Mouse (Mus musculus): ENCODE results near the gene Kcnq1.
A peak's percentile ranks its signal among the peaks of the same experiment; 100 is the strongest.

Kcnq1 gene

DNA sequence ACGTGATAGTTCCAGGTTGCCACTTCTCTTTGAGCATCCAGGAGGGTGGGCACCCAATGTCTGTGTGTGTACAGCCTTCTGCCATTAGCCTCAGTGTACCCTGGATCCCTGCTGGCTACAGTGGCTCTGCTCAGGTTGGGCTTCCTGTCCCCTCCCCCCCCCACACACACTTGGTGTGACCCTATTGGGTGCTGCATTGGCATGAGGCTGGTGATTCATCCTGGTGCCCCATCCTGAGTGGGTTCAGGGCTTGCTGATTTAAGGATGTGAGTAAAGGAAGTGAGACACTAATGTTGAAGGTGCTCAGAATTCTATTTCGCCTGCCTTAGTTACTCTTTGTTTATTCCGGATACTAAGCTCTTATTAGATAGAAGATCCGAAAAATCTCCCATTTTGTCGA is 26.7 kb downstream of the Kcnq1 start:
- no peak for DNase-seq (ENCODE audit: low read depth in 2 of 2, low spot score in 2 of 2)

DNA sequence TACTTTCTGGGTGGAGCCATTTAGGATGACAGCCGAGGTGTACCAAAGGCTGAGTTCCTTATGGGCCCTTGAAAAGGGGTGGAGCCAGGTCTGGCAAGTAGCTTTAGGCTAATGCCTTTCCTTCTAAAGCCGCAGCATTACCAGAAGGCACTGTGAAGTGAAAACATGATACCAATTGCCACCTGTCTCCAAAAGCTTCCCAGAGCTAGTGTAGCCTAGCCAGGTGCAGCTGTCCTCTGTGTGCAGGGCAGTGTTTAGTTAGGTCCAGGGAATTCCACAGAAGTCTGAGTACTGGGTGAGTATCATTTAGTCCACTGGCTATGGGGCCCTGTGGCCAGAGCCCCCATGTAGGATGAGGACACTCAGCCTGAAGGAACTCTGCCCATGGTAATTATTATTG is 30.0 kb downstream of the Kcnq1 start:
- no peak for DNase-seq (ENCODE audit: low read depth in 2 of 2, low spot score in 2 of 2)

DNA sequence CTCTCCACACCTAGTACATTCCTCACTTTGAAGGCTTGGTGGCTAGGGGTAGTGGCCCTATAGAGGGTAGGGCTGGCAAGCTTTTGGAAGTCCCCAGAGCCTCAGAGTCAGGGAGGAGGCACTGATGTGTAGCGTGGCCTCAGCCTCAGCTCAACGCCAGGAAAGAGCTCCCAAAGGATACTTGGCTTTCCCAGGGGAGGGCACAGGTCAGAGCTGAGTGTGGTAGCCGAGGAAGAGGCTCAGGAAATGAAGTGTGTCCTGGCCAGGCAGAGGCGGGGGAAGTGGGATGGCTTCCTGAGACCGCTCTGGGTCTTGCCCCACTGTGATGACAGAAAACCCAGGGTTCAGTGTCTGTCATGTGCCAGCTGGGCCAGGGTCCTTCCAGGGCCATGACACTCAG is 30.4 kb downstream of the Kcnq1 start:
- DNase-seq (ENCODE audit: low read depth in 2 of 2, low spot score in 2 of 2): no peak

DNA sequence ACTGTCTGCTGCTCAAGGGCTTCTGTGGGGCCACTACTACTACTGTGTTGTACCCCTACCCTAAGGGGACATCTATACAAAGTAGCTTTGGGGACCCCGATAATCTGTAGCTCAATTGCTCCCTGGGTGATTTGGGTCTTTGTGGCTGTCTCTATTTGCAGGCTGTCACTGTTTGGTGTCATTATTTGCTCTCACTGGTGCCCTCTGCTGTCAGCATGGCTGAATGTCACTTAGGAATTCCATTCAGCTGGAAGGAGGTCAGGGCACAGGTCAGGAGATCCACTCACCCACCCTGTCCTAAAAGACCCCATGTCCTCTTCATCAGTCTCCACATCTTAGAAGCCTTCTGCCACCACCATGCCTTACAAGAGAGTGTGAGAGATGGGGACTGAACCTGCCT is 32.6 kb downstream of the Kcnq1 start:
- DNase-seq (ENCODE audit: low read depth in 2 of 2, low spot score in 2 of 2): peak in 1 of 2 experiments; percentile 24

DNA sequence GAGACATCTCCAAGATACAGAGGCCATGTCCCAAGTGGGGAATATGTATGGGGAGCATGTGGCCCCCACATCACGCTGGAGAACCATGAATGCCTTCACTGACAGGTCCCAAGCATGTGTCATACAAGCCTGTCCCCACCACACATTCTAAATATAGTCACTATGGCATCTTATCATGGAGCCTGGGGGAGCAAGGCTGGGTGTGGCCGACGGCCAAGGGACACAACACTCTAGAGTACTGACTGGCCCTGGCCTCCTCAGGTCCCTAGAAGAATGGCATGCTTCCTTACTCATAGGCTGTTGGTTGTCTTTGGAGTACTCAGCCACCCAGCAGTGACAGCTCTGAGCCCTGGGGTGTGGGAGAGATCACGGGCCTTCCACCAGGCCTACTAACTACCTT is 33.8 kb downstream of the Kcnq1 start:
- no peak for DNase-seq (ENCODE audit: low read depth in 2 of 2, low spot score in 2 of 2)

DNA sequence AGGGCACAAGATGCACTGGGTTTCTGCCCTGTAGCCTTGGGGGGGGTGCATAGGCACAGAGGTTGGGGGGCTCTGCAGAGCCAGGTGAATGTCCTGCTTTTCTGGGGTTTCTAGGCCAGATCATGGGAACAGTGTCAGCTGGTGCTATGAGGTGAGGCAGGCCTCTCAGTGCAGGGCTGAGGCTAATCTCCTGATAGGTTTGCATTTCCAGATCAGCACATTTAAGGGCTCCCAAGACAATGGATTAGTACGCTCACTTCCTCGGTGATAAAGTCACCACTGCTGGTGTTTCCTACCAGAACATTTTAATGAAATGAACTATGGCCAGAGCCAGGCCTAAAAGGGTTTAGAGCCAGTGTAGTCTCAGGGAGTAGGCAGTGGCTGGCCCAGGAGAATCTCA is 36.5 kb downstream of the Kcnq1 start:
- no peak for DNase-seq (ENCODE audit: low read depth in 2 of 2, low spot score in 2 of 2)

DNA sequence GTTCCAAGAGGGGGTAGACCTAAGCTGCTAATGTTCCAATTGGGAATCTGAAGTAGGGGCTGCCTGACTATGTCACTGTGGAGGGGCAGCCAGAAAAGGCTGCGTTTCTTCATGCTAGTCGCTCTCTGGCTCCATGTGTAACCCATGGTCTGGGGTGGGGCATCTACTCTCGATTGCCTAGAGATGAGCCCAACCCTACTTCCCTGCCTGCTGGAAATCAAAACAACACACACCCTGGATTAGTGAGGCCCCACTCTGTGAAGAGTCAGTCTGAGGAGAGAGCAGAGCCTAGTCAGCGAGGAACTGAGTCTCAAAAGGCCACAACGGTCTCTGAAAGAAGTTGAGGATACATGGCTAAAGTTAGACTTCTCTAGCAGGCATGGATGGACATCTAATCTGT is 40.9 kb downstream of the Kcnq1 start:
- no peak for DNase-seq (ENCODE audit: low read depth in 2 of 2, low spot score in 2 of 2)

DNA sequence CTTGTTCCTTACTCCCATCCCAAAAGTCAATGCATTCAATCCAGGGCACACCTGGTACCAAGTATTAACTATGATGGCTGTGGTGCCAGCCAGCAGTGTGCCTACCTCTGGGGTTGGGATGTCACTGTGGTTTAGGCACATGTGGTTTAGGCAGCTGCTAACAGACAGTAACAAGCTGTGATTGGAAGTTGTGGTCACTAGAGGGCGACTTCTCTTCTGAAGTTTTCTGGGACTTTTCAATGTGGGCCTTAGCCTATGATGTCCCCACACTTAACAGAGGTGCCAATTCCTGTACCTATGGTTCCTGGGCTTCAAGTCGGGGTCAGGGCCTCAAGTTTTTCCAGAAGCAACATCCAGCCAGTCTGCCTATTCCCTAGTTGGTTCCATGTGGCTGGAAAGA is 45.0 kb downstream of the Kcnq1 start:
- DNase-seq (ENCODE audit: low read depth in 2 of 2, low spot score in 2 of 2): peak in 1 of 2 experiments; percentile 32

DNA sequence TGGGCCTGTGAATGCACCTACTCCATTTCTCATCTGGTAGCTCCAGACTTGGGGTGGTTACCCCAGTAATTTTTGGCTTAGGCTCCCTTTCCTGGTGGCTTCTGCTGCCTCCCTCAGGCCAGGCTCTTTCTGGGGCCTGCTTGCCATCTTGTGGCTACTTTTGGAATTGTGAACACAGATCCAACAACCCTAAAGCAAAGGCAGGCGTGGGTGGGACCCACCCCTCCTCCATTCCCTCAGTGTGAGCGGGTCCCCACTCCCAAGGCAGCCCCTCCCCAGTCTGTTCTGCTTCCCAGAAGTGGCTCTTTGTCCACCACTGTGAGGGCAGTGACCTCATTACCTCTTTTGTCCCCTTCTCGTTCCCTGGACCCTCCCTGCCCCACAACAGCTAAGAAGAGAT is 46.2 kb downstream of the Kcnq1 start:
- DNase-seq (ENCODE audit: low read depth in 2 of 2, low spot score in 2 of 2): no peak

DNA sequence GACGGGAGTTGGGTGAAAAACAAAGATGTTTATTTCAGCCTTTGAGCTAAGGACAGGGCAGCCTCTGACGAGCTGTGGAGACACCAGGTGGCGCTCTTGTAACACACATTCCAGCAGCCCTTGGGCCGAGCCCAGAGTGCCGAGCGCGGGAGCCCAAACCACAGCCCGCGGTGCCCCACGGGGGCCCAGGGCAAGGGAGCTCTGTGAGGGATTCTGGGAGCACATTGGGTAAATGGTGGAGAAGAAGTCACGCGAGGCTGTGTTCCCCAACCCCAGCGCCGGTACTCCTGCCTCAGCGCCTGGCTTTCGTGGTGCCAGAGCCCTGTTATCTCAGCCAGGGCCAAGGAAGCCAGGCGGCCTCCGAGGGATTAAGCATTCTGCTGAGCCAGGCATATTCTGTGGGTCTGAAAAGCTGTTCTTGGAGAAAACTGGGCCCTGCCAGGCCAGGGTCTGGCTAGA is 47.8 kb downstream of the Kcnq1 start:
- peak; percentile 44 to 60 for DNase-seq (ENCODE audit: low read depth in 2 of 2, low spot score in 2 of 2)

DNA sequence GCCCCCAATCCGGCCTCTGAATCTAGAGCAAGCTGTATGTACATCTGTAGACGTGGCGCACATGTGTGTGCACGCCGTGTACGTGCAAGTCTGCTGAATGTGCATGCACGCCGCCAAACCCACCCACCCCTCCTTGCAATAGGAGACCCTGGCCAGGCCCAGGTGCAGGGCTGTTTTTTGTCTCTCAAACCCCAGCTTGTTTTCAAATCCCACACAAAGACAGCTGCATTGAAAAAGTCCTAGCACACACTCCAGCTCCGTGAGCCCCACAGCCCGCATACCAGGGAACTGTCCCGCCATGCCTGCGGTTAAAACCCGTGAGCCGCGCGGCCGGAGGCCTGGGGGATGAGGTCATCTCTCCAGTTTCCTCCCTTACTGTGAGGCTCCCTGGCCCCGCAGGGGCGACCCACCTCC is 48.3 kb downstream of the Kcnq1 start:
- DNase-seq (ENCODE audit: low read depth in 2 of 2, low spot score in 2 of 2): no peak

DNA sequence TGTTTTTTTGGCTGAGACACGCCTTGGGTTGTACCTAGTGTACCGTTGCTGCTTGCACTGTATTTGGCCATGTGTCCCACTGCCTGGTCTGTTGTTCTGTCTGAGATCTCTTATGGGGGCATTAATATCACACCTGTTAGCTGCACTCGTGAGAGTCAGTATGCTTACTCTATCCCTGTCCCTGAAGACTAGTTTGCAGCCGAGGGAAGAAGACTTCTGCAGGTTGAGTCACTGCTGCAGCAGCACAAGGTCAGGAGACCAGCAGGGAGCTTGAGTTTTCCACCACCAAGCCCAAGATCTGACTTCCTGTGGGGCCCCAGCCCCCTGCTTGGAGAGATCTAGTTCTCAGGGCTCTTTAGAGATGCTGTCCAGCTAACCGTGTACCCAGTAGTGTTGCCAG is 49.1 kb downstream of the Kcnq1 start:
- no peak for DNase-seq (ENCODE audit: low read depth in 2 of 2, low spot score in 2 of 2)

DNA sequence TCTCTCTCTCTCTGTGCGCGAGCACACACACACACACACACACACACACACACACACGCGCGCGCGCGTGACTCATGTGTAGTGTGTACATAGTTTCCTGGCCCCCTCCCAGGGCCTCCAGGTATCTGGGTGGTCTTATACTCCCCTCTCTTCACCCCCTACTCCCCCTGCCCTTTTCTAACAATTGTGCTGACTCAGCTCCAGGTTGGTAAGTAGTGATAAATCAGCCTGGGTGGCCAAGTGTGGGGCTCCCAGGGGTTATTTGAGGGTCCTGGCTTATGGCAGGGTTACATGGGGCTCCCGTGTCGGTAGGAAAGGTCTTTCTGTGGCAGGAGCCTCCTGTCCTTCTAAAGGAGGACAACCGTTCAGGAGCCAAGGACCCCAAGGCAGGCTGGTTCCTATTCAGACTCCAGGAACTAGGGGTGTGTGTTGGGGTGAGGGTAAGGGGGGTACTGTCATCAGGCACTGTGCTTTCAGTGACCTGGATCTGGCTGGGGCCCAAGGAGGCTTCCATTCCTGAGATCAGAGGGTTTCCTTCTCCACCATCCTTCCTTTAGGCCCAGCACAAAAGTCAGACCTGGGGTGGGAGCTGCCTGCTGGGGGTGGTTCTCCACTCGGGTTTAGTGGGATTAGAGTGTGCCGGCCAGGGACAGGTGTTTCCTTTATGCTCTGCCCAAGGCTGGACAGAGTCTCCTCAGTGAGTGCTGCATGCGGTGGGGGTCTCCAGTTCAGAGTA is 52.7 kb downstream of the Kcnq1 start:
- no peak for DNase-seq (ENCODE audit: low read depth in 2 of 2, low spot score in 2 of 2)

DNA sequence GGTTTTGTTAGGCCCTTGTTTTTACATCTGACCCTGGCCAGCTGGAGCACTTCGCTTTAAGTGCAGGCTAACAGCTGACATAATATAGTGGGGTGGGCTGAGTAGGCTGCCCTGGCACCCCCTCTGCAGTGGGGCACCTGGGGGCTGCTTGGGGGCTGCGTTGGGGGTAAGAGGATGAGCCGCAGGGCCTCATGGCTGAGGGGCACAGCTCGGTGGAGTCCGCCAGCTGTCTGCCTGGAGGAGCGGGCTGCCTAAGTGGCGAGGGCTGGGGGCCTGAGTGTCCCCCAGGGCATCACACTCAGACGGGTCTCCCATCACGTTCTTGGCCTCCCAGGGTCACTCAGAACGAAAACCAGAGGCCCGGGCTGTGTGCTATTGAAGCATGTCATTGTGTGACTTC is 53.3 kb downstream of the Kcnq1 start:
- no peak for DNase-seq (ENCODE audit: low read depth in 2 of 2, low spot score in 2 of 2)

DNA sequence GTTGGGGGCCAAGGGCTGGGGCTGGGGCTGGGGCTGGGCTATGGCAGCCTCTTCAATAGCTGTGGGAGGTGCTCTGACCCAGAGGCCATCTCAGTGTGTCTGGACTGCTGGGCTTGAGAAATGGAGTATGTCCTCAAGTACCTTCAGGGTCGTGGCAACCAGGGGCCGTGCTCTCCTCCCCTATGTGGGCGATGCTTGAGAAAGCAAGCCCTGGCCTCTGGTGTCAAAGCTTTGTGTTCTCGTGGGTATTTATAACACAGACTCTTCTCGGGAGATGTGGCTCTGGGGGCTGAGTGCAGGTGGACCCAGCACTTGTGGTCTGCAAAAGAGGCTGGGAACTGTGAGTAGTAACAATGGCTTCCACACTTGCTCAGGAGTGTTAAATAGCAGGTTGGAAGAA is 53.9 kb downstream of the Kcnq1 start:
- DNase-seq (ENCODE audit: low read depth in 2 of 2, low spot score in 2 of 2): no peak

DNA sequence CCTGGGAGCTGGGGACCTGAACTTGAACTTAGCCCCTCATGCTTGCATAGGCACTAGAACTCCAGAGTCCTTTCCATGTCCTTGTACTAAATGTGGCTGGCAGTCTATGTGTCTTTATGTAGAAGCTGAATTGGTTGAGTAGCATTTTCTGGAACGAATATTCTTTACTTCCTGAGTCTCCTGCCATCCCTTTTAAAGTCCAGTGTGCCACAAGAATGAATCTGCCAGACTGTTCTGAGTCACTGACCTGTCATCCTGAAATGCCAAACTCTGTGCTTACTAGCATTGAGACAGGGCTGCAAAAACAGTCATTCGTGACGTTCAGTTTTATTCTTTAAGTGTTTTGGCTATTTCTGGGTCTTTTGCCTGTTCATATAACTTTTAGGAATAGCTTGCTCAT is 55.9 kb downstream of the Kcnq1 start:
- no peak for DNase-seq (ENCODE audit: low read depth in 2 of 2, low spot score in 2 of 2)

DNA sequence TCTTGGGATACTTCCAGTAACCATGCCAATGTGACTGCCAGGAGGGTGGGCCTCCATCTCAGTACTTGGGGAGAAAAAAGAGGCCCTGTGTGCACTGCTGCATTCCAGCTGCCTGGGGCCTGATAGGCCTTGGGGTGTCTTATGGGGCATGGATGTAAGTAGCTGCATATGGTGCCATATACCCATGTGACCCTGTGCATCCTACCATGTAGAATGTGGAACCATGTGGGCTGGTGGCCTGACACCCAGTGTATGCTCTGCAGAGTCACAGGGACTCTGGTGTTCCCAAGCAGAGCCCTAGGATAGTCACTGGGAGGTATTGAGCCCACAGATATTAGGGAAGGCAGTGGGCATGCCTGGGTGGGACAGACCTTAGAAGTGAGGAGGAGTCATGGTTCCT is 57.9 kb downstream of the Kcnq1 start:
- DNase-seq (ENCODE audit: low read depth in 2 of 2, low spot score in 2 of 2): no peak

DNA sequence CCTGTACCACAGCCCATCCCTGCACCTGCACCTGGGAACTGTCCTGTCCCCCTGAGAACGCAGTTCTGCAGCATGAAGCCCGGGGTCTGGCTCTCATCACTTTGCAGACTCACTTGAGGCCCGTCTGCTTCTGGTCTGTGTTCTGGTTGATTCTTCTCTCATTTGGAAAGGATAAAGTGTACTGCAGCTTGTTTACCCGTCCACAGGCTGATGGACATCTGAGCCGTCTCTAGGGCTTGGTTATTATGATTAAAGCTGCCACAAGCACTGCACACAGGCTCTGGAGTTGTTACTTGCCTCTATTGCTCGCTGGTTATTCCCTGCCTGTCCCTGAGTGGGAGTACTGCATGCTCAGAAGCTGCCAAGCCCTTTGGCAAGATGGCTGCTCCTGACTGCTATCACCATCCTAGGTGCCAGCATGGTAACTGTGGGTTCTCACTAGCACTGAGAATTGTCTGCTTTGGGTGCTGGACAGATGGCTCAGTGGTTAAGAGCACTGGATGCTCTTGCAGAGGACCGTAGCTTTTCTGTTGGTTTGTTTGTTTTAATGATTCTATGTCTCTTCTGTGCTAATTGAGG is 59.6 kb downstream of the Kcnq1 start:
- no peak for DNase-seq (ENCODE audit: low read depth in 2 of 2, low spot score in 2 of 2)

DNA sequence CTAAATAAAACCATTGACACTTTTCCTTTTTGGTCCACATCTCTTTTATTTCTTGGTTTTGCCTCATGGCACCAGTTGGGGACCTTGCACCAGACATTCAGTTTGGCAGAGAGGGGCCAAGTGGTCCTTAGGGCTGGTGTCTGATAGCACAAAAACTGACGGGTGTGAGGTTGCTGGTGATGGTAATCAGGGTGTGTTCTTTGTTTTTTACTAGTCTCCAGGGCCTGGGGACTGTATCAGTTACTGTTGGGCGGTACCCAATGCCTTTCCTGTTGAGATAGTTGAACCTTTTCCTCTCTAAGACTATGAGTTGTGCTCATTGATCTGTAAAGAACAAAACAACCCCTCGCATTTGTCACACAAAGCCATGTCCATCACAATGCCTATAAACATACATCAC is 61.1 kb downstream of the Kcnq1 start:
- DNase-seq (ENCODE audit: low read depth in 2 of 2, low spot score in 2 of 2): no peak

DNA sequence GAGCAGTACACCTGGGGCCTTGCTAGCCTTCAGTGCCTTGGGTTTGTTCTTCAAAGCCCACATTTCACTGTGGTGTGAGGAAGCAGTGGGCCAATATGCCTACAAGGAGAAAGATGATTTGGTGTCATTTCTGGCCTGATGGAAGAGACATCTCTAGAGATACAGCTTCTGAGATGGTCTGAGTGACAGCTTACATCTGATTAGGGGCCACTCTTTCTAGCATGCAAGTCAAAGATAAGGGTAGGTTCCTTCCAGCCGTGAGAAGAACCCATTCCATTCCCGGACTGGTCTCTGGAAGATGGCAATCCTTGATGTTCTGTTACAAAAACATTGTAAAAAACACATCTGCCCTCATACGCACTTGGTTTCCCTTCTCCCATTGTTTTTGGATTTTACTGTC is 63.2 kb downstream of the Kcnq1 start:
- DNase-seq (ENCODE audit: low read depth in 2 of 2, low spot score in 2 of 2): no peak

DNA sequence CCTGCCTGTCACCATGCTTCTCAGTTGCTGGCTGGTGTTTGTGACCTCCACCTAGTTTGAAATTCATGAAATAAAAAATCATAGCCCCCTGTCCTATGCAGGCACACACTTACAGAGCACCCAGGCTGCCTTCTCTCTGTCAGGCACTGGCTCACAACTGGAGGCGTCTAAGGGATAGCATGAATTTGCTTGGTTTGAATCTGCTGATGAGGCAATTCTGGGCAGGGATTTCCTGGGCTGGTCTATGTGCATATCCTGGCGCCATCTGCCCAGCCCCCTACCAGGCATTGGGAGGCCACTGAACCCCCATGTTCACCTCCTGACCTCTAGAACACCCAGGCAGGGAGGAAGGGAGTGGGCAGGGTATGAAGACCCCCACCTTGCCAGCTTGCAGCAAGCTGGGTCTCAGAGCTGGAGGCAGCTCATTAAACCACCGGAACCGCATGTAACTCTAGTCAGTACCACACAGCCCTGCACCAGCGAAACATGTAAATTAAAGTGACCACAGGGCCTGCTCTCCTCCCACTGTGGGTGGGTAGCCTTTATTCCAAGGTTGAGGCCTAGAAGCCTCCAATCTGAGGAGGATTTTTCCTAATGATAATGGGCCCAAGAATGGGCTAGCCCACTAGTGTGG is 66.9 kb downstream of the Kcnq1 start:
- no peak for DNase-seq (ENCODE audit: low read depth in 2 of 2, low spot score in 2 of 2)

DNA sequence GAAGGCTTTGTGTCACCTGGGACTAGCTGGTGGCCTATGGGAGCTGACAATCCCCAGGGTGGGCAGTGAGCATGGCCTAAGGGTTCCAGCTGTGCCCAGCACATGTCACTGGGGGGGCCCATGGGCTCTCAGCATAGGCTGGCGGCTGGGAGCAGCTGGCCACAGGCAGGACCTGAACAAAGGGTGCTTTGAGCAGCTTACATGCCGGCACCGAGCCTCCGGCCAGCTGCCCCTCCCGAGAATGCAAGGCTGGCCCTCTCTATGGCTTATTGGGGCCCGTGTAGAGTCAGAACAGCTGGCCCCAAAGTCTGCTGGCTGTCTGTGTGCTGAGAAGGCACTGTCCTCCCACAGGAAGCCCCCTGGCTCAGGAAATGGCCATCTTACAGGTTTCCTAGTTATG is 68.5 kb downstream of the Kcnq1 start:
- no peak for DNase-seq (ENCODE audit: low read depth in 2 of 2, low spot score in 2 of 2)

DNA sequence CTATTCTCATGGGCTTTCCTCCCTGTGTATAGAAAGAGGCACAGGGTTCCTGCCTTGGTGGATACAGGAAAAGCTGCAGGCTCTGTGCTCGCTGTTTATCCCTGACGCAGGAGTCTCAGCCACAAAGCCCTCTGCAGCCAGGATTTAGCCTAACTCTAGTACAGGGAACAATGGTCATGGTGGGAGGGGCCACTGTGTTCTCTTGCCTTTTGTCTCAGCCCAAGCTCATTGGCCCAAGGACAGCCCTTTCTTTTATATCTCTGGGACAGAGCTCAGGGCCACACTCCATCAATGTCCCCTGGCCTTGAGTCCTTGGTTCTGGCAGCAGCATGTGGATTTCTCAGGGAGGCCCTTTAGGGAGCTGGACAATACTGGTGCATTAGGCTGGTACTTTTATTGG is 72.7 kb downstream of the Kcnq1 start:
- DNase-seq (ENCODE audit: low read depth in 2 of 2, low spot score in 2 of 2): no peak

Measured in CD8-positive naive resting alpha-beta T cell, adult 2 months (primary cell).